Mouse (Mus musculus) heart, adult 2 months (tissue): ENCODE measurements around the gene Snd1. TPM values are rescaled to one million over a fixed set of nuclear protein-coding genes. Genes with fewer than 3 reads are reported as not detected.

ENCODE experiments used
- DNase-seq, 2 experiments: peaks; one replicate each; pipeline ENCODE4 v3.0.0; 2021
- H3K27ac ChIP-seq: fragments of 200-600 bp; 2 replicates; pipeline ENCODE4 v1.8.1; 2022
- H3K27me3 ChIP-seq: fragments of 200-500 bp; 2 replicates; pipeline ENCODE4 v1.6.1; 2012; ENCODE audit warnings: mild to moderate bottlenecking, low read length, inconsistent platforms, mixed read lengths; ENCODE audit not compliant: control insufficient read depth, insufficient read depth
- H3K36me3 ChIP-seq: fragments of 200-500 bp; 2 replicates; pipeline ENCODE4 v1.6.1; 2012; ENCODE audit warnings: low read length, inconsistent platforms; ENCODE audit not compliant: control insufficient read depth, insufficient read depth
- H3K4me1 ChIP-seq: fragments of 200-500 bp; 2 replicates; pipeline ENCODE4 v1.6.1; 2011; ENCODE audit warnings: low read length; ENCODE audit not compliant: control insufficient read depth, insufficient read depth
- H3K4me3 ChIP-seq: fragments of 200-600 bp; 2 replicates; pipeline ENCODE4 v1.8.1; 2022
- H3K79me2 ChIP-seq: fragments of 200-500 bp; replicated peaks from 2 replicates; pipeline ENCODE4 v1.6.1; 2012; ENCODE audit warnings: mild to moderate bottlenecking, inconsistent platforms, low read length, moderate library complexity, mixed read lengths; ENCODE audit not compliant: control insufficient read depth, insufficient read depth
- H3K9ac ChIP-seq: fragments of 200-500 bp; 2 replicates; pipeline ENCODE4 v1.6.1; 2012; ENCODE audit warnings: low read depth, mild to moderate bottlenecking, control low read depth, inconsistent platforms, low read length, mixed read lengths
- CTCF ChIP-seq: fragments of 200-600 bp; IDR thresholded peaks from 2 replicates; pipeline ENCODE4 v1.8.1; 2022; ENCODE audit warnings: antibody characterized with exemption, mild to moderate bottlenecking, moderate library complexity
- EP300 ChIP-seq: fragments of 200-500 bp; IDR thresholded peaks from 2 replicates; pipeline ENCODE4 v1.6.1; 2011; ENCODE audit warnings: low read depth, low read length, control low read depth; ENCODE audit not compliant: insufficient read depth
- POLR2A ChIP-seq: fragments of 200-500 bp; IDR thresholded peaks from 2 replicates; pipeline ENCODE4 v1.6.1; 2011; ENCODE audit warnings: mild to moderate bottlenecking, low read depth, low read length, control low read depth; ENCODE audit not compliant: insufficient read depth
- WGBS: fragments of 180-500 bp; shearing (Covaris S2); methylation state at CpG from one replicate; pipeline ENCODE4 v1.1.7; 2018; 5-methylcytosine and 5-hydroxymethylcytosine counted together
- intact Hi-C: fragments of 180-260 bp; cut with DNase I; formaldehyde crosslinking; loops from one replicate; pipeline ENCODE4 v1.15.1; 2025
- polyA plus RNA-seq: library from polyadenylated mRNA; depleted of rRNA; stranded (reverse); fragments of >200 nt; gene quantifications from 2 replicates; pipeline ENCODE4 v1.2.3, GENCODE M21; 2012; rRNA removed
- total RNA-seq, 2 experiments: library from RNA; stranded (reverse); gene quantifications; 2 replicates each; pipeline ENCODE4 v1.2.3; 2021

Snd1 gene
- total and polyA plus RNA-seq, 3 experiments: 39.9 to 74.1 (median 62.4) TPM

DNA sequence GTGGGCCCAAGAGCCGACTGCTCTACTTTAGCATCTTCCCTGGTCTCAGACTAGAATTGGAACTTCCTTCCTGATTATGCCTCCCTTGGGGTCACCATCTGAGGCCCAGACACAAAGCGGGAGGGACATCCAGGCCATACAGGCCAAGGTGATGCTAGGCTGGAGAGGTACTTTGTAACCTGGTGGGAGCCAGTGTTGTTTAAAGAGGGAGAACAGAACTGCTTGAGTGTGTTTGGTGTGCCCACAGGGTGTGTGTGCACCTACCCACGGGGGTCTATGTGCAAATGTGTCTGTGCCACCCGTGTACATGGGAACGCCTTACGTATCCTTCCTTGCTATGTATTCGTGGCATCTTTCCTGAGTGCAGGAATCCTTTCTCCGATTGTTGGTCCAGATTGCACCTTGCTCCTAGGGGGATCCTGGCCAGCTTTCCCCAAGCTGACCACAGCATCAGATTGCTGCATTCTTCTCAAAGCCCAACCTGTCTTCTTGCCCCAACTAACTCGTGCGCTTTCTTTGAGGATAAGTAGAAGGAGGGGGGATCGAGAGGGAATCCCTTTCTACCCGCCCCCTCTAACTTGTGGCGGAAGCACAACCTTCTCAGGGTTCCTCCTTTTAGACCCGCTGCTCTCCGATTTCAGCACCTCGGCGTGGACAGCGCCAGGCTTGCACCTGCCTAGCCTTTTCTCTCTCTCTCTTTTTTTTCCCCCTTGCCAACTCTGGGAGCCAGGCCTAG lies 507.2 kb downstream of the Snd1 start:
- Histone ChIP-seq H3K4me1 (0 out of 2 replicates have a peak, but pooled peaks cover 2% of the 10 kb centered on the region), H3K27ac (no peak overlapping the region), H3K4me3 (no peak overlapping the region), H3K79me2 (no peaks in the 10 kb centered on the region), H3K36me3 (no peaks in the 10 kb centered on the region), H3K27me3 (peaks cover 2% of the 10 kb centered on the region; the same call in 1 of the 2 replicates), H3K9ac (no peak overlapping the region)
- 14% methylated on average over 18 of the region's 18 CpGs for WGBS
- peak; percentile 23 to 68 for DNase-seq
- intact Hi-C loops: no loop called here
- TF ChIP-seq POLR2A (no peak), CTCF (no peak), EP300 (no peak)

DNA sequence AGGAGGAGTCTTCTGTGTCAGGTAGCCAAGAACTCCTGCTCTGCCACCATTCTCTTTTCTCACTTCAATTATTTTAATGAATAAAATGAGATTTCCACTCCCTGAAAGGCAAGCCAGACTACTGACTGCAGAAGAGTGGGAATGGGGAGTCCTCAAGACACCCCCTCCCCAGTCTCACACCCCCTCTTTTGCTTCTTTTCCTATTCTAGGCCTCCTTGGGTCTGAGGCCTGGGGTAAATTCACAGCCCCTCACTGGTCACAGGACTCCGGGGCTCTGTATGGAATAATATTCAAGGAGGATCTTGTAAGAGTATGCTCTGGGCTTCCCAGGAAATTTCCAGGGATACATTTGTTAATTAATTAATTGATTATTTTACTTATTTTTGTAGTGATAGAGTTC lies 507.9 kb downstream of the Snd1 start:
- DNase-seq: no peak
- 69% methylated on average over 1 of the region's 1 CpGs for WGBS
- intact Hi-C loops: no loop called here
- Histone ChIP-seq H3K4me3 (no peak overlapping the region), H3K36me3 (no peaks in the 10 kb centered on the region), H3K4me1 (0 out of 2 replicates have a peak, but pooled peaks cover 2% of the 10 kb centered on the region), H3K79me2 (no peaks in the 10 kb centered on the region), H3K27ac (no peak overlapping the region), H3K27me3 (peaks cover 2% of the 10 kb centered on the region; the same call in 1 of the 2 replicates), H3K9ac (no peak overlapping the region)
- TF ChIP-seq CTCF (no peak), POLR2A (no peak), EP300 (no peak)

Other genes starting within 250 kb of the Snd1 start
- 10 to 100 TPM in 1 of 2 experiments, 1 to 10 TPM in 1; 9.7 to 11.2 TPM for gene Zfp800, start 77.1 kb upstream of the Snd1 start, total RNA-seq
- gene Zfp800, start 77.1 kb upstream of the Snd1 start, polyA plus RNA-seq: 1.3 and 1.6 TPM in 2 replicates
- gene Arf5, start 51.6 kb upstream of the Snd1 start, total RNA-seq: 100 to 1,000 TPM; 150 to 162 TPM
- 239 and 248 TPM in 2 replicates for gene Arf5, start 51.6 kb upstream of the Snd1 start, polyA plus RNA-seq
- gene Fscn3, start 47.4 kb upstream of the Snd1 start, total RNA-seq: not detected
- gene Fscn3, start 47.4 kb upstream of the Snd1 start, polyA plus RNA-seq: 0.20 TPM in 1 of 2 replicates, not detected in the other
- 1 to 10 TPM; 8.4 to 9.8 TPM for gene Gcc1, start 46.7 kb upstream of the Snd1 start, total RNA-seq
- gene Gcc1, start 46.7 kb upstream of the Snd1 start, polyA plus RNA-seq: 3.2 and 3.6 TPM in 2 replicates
- gene Pax4, start 25.8 kb upstream of the Snd1 start, total RNA-seq: not detected
- gene Pax4, start 25.8 kb upstream of the Snd1 start, polyA plus RNA-seq: not detected in 2 replicates